Mouse (Mus musculus): ENCODE measurements around the gene Tnip1.

- TF ChIP-seq POLR2A (IDR thresholded peaks at IDR 0.05; ENCODE audit: low read depth, low read length) (no peak), CTCF (IDR thresholded peaks at IDR 0.05; ENCODE audit: borderline replicate concordance, insufficient read depth, low read length) (no peak)
These were observed 50.8 kb downstream of the Tnip1 start for GRCm38 (mm10) chr11:54911671-54912502.
